Mouse (Mus musculus): ENCODE results near the gene Phyhd1.

Gene Phyhd1

DNA sequence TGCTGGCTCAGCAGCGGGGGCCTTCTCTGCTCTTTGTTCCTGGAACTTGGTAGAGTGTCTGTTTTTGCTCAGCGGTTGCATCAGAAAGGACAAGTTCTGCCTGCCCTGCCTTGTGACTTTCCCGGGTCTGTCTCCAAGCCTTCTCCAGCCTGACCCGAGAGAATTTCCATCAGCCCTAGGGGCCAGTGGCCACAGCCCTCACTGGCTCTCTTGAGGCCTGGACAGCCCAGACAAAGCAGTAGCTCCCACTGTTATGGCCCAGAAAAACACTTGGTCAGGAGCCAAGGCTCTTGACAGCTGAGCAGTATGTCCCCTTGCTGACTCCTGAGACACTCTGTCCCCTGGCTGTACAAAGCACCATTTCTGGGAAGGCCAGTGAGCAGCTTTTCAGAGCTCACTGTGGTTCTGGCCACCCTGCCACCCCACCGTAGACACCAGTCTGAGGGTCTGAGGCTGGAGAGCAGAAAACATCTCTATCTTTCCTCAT is at the start of gene Phyhd1:
TSS of gene Phyhd1 (plus strand) at position 437 of the 487 bp plus-strand sequence.
- DNase-seq (ENCODE audit: low spot score in 2 of 2): no peak

DNA sequence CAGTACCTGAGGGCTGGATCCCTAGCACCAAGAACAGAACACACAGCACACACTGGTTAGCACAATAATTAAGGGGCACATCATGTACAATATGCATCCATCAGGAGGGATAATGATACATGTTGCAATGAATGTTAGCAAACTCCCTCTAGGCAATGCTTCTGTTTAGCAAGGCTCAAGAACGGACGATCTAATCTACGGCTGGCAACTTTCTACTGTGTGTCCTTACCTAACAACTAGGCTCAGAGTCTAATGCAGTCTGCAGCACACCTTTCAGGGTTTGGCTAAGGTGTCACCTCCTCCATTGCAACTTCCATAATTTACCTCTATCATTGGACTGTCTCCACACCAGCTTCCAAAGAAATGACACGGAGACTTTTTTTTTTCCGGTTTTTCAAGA is 49.7 kb upstream of the Phyhd1 start:
- no peak for DNase-seq (ENCODE audit: low spot score in 2 of 2)

DNA sequence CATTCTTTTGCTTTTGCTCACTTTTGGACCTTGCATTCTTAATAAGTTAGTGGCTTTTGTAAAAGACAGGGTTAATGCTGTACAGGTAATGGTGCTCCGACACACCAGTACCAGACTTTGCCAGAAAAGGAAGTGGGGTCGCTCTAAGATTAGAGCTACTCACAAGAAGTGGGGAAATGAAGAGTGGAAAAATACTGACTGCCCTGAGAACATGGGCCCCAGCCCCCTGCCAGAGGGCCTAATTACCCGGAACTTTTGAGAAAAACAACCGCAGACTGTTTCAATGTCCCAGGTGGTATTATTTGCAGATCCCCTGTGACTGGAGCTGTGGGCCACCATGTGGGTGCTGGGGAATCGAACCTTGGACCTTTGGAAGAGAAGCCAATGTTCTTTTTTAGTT is 30.4 kb upstream of the Phyhd1 start:
- no peak for DNase-seq (ENCODE audit: low spot score in 2 of 2)

DNA sequence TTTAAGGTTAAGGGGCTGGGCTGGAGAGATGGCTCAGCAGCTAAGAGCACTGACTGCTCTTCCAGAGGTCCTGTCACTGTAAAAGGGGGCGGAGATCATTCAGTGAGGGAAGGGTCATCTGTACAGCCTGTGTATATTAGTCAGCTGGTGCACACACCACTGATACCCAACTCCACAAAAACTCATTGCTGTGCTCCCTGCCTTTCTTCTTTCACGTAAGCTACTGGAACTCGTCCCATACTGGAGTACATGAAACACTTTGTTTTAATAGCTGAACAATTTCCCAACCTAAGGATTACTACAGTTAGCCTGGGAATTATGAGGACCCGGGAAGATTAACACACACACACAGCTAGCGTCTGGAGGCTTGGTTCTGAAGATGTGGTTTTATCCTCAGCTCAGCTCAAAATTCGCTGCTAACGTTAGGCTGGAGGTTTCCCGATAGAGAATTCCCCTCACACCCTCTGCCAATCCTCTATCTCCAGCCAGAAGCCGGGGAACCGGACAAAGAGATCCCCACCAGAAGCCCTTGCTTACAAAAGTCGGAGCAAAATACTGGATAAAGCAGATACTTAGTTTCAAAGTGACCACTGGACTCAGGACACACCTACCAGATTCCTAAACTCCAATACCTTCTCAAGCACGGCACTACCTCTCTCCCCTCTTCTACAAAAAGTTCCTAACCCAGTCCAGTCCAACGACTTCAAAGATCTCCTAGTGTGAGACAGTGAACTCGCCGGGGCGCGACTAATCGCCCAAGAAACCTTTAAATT is 29.4 kb upstream of the Phyhd1 start:
- DNase-seq (ENCODE audit: low spot score in 2 of 2): no peak

DNA sequence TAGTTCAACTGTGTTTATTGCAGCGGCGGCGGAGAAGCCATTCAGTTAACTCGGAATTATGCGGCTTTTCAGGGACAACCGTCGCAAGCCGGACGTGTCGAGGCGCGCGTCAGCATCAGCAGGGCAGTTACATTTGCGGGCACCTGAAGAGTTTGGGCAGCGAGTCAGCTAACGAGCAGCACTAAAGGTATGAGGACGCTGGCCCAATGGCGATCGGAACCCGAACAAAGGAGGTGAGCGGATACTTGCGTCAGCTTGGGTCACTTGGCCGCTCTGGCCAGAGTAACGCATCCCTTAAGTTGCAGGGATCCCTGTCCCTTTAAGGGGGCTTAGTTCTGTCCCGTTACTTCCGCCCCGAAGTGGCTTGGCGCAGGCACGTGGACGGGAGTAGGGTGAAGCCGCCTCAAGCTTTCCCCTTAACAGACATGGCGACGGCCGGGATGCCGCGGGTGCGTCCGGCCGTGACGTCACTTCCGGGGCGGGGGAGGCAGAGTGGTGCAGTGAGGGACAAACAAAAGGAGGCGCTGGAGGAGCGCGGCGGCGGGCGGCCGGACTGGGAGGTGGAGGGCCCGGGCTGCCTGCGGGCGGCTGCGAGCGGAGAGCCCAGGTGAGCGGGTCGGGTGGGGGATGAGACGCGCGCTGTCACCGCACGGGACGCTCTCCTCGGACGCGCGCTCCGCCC is 28.7 kb upstream of the Phyhd1 start, which contains the start of gene Lrrc8a:
TSS of gene Lrrc8a (plus strand) at position 517 of the 682 bp plus-strand sequence.
- peak; percentile 100 for DNase-seq (ENCODE audit: low spot score in 2 of 2)

DNA sequence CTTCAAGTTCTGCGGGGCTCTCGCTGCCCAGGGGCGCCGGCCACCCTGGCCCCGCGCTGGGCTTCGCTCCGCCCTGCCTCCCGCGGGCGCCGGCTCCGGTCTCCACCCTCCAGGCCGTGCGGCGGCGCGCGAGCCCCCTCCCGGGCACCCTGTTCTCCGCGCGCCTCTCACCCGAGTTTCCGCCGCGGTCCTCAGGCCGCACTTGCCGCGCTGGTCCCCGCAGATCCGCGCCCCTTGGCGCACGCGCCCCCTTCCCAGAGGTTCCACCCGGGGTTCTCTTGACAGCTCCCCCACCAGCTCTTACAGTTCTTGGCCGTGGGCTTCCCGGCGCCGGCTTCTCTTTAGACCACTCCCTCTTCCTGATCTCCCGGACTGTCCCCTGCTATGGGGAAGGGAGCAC is 28.1 kb upstream of the Phyhd1 start:
- peak; percentile 58 to 72 for DNase-seq (ENCODE audit: low spot score in 2 of 2)

DNA sequence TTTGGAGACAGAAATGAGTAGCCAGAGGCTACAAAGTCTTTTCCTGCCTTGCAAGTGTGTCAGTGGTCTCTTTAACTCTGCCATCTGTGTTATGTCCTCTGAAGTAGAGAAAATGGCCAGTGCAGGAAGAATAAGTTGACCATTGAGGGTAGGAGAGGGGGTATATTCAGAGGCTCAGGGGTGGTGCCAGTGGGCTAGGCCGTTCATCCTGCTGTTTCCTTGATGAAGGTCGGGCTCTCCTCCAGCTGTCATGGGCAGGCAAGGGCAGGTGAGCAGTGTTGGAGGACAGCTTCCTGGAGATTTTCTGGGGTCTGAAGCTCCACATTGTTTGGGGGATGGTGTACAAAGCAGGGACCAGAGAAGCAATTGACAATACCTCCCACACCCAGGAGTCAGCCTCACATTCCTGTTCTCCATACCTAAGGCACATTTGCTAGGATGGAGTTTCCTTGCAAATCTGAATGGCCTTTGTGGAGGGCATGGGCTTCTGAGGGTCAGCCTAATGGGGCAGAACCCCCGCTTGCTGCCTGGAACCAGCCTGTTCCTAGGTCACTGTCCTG is 27.0 kb upstream of the Phyhd1 start:
- no peak for DNase-seq (ENCODE audit: low spot score in 2 of 2)

DNA sequence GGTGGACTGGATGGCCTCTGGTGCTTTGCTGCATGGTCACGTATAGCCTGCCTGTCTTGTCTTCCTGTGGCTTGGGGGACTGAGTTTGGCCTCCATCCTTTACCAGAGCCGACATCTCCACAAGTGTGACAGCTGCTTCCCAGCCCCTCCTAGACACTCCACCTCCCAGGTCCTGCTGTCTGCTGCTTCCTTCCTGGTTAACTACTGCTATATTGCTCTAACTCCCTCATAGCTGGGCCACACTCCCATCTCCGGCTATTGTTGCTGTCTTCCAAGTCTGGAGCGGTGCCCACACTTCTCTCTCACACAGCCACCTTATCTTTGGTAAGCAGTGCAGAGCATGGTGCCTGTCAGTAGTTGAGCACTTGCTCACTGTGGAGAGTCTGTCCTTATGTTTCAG is 26.2 kb upstream of the Phyhd1 start:
- no peak for DNase-seq (ENCODE audit: low spot score in 2 of 2)

DNA sequence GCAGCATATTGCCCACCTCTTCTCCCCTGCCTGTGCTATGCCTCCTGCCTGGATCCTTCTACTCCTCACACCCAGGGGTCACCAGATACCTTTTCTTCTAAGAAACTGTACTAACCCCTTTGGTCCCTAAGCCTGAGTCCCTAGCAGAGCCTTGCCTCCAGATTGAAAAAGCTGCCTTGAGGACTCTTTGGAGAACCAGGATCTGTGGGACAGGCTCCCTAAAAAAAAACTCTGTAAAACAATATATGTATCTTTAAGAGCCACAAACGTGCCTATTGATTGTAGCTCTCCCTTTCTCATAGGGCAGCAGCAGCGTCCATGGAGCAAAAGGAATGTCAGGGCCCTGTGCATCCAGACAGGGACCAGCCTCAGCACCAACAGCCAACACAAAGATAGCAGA is 25.7 kb upstream of the Phyhd1 start, which contains the start of gene Gm28035:
TSS of gene Gm28035 (plus strand) at position 301 of the 400 bp plus-strand sequence.
- DNase-seq (ENCODE audit: low spot score in 2 of 2): no peak

DNA sequence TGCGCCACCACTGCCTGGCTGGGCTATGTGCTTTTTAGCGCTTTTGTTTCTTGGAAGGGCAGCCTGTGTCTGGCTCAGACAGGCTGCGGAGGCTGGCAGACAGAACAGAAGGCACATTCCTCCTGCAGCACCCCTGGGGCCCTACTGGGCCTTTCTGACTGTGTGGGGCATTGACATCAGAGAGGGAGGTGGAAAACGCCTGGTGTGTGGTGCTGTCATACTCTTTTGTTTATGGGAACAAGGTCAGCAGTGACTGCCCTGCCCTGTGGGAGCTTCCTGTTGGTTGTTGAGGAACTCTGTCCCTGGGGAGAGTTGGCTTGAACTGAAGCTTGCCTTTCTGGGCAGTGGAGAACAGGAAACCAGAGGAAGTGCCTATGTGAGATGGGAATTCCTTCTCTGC is 23.5 kb upstream of the Phyhd1 start:
- peak in 1 of 2 experiments; percentile 48 for DNase-seq (ENCODE audit: low spot score in 2 of 2)

DNA sequence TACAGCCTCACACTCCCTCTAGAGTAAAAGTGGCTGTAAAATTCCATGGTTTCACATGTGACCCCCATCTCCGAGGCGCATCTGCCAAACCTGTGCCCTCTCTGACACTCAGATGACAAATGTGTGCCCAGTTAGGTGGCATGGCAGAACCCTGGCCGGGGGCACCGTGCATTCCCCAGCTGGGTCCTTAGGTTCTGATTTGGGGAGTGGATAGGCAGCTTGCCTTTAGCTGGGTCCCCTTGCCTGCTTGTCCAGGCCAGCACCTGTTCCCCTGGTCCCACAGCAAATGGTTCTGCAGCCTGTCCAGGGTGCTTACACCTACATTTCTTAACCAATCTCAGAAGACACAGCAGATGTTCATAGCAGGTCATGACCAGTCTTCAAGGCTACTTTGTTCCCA is 22.6 kb upstream of the Phyhd1 start:
- DNase-seq (ENCODE audit: low spot score in 2 of 2): no peak

DNA sequence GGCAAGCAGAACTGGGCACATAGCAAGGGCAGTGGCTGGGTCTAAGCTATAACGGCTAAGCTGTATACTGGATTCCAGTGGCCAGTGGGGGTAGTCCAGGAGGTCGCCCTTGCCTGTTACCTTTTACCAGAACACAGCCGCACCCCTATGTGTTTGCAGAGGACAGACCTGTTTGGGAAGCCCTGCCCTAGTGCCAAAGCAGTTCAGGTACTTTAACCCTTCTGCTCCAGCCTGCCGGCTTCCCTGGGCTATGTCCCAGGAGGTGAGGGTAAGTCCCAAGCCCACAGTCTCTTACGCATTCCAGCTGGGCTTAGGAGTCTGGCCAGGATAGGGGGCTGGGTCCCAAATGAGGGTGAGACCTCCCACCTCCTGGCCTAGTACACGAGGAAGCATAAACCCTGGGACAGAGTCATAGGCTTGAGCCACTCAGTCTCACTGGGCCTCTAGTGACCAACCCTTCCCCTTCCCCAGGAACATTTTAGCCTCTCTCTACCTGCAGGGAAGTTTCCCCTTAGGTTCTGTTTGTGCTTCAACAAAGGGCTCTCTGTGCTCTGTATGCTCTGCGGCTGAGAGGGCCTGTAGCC is 21.3 kb upstream of the Phyhd1 start:
- DNase-seq (ENCODE audit: low spot score in 2 of 2): peak; percentile 47 to 72

DNA sequence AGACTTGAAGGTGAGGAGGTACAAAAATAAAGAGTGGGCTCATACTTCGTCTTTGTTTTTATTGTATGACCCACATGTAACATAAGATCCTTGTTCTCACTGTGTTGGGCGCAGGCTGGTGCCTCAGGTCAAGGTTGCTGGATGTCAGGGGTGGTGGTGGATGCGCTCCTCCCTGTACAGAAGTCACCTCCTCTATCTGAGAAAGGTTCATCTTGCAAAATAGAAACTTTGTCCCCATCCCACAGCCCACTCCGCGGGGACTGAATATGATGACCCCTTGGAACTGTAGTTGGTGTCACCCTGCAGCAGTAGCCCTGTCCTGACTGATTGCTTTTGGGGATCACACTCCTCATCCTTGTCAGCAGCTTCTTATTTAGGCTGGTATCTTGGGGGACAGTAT is 19.0 kb upstream of the Phyhd1 start:
- DNase-seq (ENCODE audit: low spot score in 2 of 2): no peak

DNA sequence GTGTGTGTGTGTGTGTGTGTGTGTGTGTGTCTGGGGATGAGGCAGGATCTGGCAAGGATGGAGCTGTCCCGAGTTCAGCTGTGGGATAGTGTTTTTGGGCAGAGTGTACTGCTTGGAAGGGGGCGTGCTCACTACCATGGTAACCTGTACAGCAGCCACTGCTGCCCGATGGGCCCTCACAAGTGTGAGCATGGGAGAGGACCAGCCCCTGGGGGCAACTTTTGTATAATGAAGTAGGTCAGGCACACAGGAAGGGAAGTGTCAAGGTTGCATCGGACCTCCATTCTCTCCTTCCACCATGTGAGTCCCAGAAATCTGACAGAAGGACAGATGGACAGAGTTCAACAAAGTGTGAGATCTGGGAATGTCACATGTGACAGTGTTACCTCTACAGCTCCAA is 18.3 kb upstream of the Phyhd1 start:
- DNase-seq (ENCODE audit: low spot score in 2 of 2): no peak

DNA sequence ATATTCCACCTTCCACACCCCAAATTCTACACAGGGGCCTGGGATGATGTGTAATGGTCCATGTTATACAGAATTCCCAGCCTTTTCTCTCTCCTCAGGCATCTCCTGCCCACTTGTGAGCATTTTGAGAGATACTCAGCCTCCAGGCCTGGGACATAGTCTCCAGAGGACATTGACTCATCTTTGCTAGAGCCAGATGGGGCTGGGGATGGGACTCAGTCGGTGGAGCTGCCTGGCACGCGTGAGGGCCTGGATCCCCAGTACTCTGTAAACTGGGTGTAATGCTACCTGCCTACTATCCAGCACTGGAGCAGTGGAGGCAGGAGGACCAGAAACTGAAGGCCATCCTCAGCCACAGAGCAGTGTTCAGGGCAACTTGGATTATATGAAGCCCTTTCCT is 16.8 kb upstream of the Phyhd1 start:
- DNase-seq (ENCODE audit: low spot score in 2 of 2): no peak

DNA sequence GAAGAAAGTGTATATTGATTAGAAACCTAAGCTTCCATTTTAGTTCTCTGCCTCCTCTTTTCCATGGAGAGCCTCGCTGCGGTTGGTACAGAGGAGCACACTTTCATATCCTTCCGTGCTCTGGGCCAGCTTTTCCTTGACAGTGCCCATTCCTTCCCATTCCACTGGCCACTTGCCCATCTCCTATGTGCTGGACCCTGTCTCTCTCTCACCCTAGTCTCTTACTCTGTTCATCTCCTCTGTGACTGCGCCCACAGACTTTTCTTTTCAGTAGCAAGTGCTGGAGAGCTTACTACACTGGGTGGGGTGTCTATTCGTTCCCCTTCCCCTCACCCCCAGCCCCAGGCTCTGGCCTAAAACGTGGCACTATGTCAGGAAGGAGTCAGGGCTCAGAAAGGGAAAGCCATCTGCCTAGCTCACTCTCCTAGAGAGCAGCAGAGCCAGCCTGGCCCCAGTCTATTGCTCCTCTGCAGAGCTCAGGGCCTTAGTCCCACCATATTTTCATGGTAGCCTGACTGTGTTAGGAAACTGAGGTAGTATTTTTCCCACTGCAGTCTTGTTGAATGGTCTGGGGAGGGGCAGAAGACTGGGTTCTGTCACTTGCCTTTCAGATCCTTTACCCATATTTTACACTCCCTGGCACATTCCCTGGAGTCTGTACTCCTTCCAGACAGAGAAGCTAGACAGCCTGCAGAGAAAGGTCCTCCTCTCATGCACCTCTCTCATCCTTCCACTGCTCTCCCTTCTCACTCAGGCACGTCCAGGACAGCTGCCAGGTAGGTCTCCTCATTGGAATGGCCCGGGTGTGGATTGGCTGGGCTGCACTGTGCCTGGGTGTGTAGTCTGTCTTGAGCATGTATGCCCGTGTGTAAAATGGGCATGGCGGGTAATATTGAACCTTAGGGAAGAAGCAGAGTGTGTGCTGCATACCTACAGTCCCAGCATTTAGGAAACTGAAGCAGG is 15.6 kb upstream of the Phyhd1 start:
- no peak for DNase-seq (ENCODE audit: low spot score in 2 of 2)

DNA sequence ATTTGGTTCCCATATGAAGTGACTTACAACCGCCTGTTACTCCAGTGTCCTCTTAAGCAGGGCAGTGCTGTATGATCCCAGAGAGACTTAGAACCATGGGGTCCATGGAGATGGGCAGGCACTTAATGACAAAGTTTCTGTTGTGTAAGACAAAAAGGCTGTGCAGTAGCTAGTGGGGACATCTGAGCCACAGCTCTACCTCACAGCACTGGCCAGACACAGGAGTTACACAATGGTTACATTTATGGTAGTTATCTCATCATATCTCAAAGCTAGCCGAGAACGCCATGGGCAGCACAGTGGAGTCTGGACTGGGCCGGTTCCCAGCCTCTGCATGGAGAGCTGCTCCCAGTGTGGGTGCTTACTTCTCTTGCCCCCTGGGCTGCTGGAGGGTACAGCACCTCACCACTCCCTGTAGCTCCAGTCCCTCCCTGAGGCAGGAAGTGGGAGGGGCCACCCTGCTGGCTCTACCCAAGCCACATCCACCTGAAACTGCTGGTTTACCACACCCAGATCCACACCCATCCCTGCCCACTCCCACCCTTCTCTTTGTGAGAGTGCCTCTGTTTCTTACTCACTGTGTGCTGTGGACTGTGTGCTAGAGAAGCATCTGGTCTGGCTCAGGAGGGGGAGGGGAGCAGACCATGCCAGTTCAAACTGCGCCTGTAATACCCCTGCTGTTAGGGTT is 14.4 kb upstream of the Phyhd1 start:
- peak; percentile 64 to 71 for DNase-seq (ENCODE audit: low spot score in 2 of 2)

DNA sequence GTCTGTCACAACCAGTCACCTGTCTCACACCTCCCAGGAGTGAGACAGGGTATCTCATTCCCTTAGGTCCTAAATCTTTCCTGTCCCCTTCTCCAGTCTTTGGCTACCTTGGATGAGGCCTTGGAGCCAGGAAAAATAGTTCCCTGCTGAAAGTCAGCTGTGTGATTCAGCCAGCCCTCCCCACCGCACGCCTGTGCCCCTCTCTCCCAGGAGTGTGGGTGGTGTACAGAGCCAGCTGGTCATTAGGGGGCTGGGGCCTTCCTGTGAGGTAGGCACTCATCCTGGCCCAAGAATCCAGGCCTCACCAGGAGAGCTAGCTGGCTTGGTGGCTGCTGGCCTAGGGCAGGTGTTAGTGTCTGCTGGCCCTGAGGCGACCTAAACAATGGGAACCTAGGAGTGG is 13.5 kb upstream of the Phyhd1 start:
- no peak for DNase-seq (ENCODE audit: low spot score in 2 of 2)

DNA sequence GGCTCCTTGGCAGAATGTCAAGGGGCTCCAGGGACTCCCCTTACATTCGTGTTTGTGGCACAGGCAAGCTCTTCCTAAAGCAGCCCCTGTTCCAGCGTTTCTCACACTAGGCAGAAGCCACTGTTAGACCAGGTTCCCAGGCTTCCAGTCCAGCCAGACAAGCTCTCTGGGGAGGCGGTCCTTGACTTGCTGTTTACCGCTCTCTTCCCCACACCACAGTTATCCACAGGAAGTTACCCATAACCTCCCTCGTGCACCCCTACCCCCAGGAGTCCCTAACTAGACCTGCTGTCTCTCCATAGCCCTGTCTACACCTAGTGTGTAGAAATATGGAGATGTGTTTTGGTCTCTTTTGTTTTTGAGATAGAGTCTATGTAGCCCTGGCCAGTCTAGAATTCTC is 12.2 kb upstream of the Phyhd1 start:
- no peak for DNase-seq (ENCODE audit: low spot score in 2 of 2)

DNA sequence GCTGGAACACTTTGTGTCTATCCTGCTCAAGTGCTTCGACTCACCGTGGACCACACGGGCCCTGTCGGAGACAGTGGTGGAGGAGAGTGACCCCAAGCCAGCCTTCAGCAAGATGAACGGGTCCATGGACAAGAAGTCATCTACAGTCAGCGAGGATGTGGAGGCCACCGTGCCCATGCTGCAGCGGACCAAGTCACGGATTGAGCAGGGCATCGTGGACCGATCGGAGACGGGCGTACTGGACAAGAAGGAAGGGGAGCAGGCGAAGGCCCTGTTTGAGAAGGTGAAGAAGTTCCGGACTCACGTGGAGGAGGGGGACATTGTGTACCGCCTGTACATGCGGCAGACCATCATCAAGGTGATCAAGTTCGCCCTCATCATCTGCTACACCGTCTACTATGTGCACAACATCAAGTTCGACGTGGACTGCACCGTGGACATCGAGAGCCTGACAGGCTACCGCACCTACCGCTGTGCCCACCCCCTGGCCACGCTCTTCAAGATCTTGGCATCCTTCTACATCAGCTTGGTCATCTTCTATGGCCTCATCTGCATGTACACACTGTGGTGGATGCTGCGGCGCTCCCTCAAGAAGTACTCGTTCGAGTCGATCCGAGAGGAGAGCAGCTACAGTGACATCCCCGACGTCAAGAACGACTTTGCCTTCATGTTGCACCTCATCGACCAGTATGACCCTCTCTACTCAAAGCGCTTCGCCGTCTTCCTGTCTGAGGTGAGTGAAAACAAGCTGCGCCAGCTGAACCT is 10.2 kb upstream of the Phyhd1 start:
- no peak for DNase-seq (ENCODE audit: low spot score in 2 of 2)
